Mouse (Mus musculus) liver, postnatal 0 days (tissue): ENCODE measurements around the gene Hnrnpul1. TPM values are rescaled to one million over a fixed set of nuclear protein-coding genes. Genes with fewer than 3 reads are reported as not detected.

ENCODE experiments used
- ATAC-seq: fragments of 200-750 bp; cut with Nextera tagmentation; 2 replicates; pipeline ENCODE4 v1.8.0; 2017; ENCODE audit warnings: mild to moderate bottlenecking, moderate library complexity
- DNase-seq: peaks from one replicate; pipeline ENCODE4 v3.0.0-alpha.2; 2016
- H3K27ac ChIP-seq: fragments of 300-500 bp; sonication (generic); 2 replicates; pipeline ENCODE4 v1.5.1; 2014; ENCODE audit warnings: antibody characterized with exemption, moderate library complexity, mild to moderate bottlenecking, low read depth
- H3K27me3 ChIP-seq: fragments of 300-500 bp; sonication (generic); 2 replicates; pipeline ENCODE4 v1.6.1; 2014; ENCODE audit warnings: low read length, control low read depth, mixed read lengths; ENCODE audit not compliant: insufficient read depth
- H3K36me3 ChIP-seq: fragments of 300-500 bp; sonication (generic); replicated peaks from 2 replicates; pipeline ENCODE4 v1.6.1; 2014; ENCODE audit warnings: mild to moderate bottlenecking, control low read depth, low read length, moderate library complexity, mixed read lengths; ENCODE audit not compliant: insufficient read depth
- H3K4me1 ChIP-seq: fragments of 300-500 bp; sonication (generic); 2 replicates; pipeline ENCODE4 v1.6.1; 2014; ENCODE audit warnings: antibody characterized with exemption, mild to moderate bottlenecking, control low read depth; ENCODE audit not compliant: insufficient read depth
- H3K4me2 ChIP-seq: fragments of 300-500 bp; sonication (generic); 2 replicates; pipeline ENCODE4 v1.6.1; 2014; ENCODE audit warnings: low read depth, mild to moderate bottlenecking, low read length, moderate library complexity, mixed read lengths
- H3K4me3 ChIP-seq: fragments of 300-500 bp; sonication (generic); 2 replicates; pipeline ENCODE4 v1.5.1; 2014; ENCODE audit warnings: low read depth, low read length
- H3K9ac ChIP-seq: fragments of 300-500 bp; sonication (generic); replicated peaks from 2 replicates; pipeline ENCODE4 v1.6.1; 2014; ENCODE audit warnings: mild to moderate bottlenecking, moderate library complexity
- H3K9me3 ChIP-seq: fragments of 300-500 bp; sonication (generic); 2 replicates; pipeline ENCODE4 v1.6.1; 2016; ENCODE audit warnings: mild to moderate bottlenecking, control low read depth, low read length, mixed read lengths
- CTCF ChIP-seq: sonication (generic); IDR thresholded peaks from 2 replicates; pipeline ENCODE4 v1.5.1; 2016; ENCODE audit warnings: antibody characterized with exemption, low read depth
- EP300 ChIP-seq: IDR thresholded peaks from 2 replicates; pipeline ENCODE4 v1.6.1; 2016; ENCODE audit warnings: antibody characterized with exemption, low read depth, mild to moderate bottlenecking
- WGBS: fragments of 180-500 bp; shearing (Covaris S2); extraction: QIAGEN DNeasy Blood & Tissue Kit; methylation state at CpG from one replicate; pipeline ENCODE4 v1.1.7; 2014; ENCODE audit not compliant: insufficient replicate concordance; 5-methylcytosine and 5-hydroxymethylcytosine counted together
- polyA plus RNA-seq: library from polyadenylated mRNA; unstranded; fragments of >200 nt; fragmentation: Nextera tagmentation; extraction: Ambion mirVana; gene quantifications from 2 replicates; pipeline ENCODE4 v1.2.1, GENCODE M21; 2015

The Hnrnpul1 gene
- polyA plus RNA-seq, 1 experiment from 2014 or later: 22.6 TPM

GRCm38 (mm10) chr7:25680514-25681258, 73.9 kb downstream of the Hnrnpul1 start, which contains the start of gene B9d2:
Gene B9d2, plus strand, starts transcription at chr7:25680780.
- H3K4me2 ChIP-seq: peak within 1 kb of the TSS; percentile 58
- H3K4me1 ChIP-seq: peaks cover 48% of the 10 kb centered on the region
- ATAC-seq (peak; percentile 97), DNase-seq (peak; percentile 98)
- WGBS: under 1% methylated on average over 45 of the region's 46 CpGs
- no peaks in the 10 kb centered on the region for H3K36me3 ChIP-seq
- peak within 1 kb of the TSS; percentile 77 for H3K4me3 ChIP-seq
- TF ChIP-seq EP300: peak; percentile 78; the same call in 1 of the 2 replicates
- no peak for TF ChIP-seq CTCF
- peak within 1 kb of the TSS; percentile 70 for H3K9ac ChIP-seq
- H3K27ac ChIP-seq: peak within 1 kb of the TSS; percentile 98
- H3K9me3 ChIP-seq: no peaks in the 10 kb centered on the region
- peaks cover under 1% of the 10 kb centered on the region; the same call in 1 of the 2 replicates for H3K27me3 ChIP-seq

GRCm38 (mm10) chr7:25679971-25680370, 74.6 kb downstream of the Hnrnpul1 start:
- Histone ChIP-seq H3K27ac (peak overlapping the region; percentile 98), H3K4me1 (peaks cover 50% of the 10 kb centered on the region), H3K9ac (peak overlapping the region; percentile 70), H3K27me3 (peaks cover 7% of the 10 kb centered on the region), H3K9me3 (no peaks in the 10 kb centered on the region), H3K4me3 (peak overlapping the region; percentile 77), H3K4me2 (peak overlapping the region; percentile 58), H3K36me3 (no peaks in the 10 kb centered on the region)
- peak; percentile 43; the same call in 1 of the 2 replicates for TF ChIP-seq CTCF
- no peak for TF ChIP-seq EP300
- ATAC-seq (no peak), DNase-seq (peak; percentile 50)
- WGBS: 3% methylated on average over 6 of the region's 6 CpGs

- ATAC-seq (no peak), DNase-seq (no peak)
- Histone ChIP-seq H3K4me2 (no peak overlapping the region), H3K9me3 (no peaks in the 10 kb centered on the region), H3K27ac (no peak overlapping the region), H3K27me3 (peaks cover 9% of the 10 kb centered on the region), H3K4me1 (peaks cover 27% of the 10 kb centered on the region), H3K36me3 (no peaks in the 10 kb centered on the region), H3K9ac (no peak overlapping the region), H3K4me3 (no peak overlapping the region)
- TF ChIP-seq EP300 (no peak), CTCF (no peak)
- 87% methylated on average over 7 of the region's 7 CpGs for WGBS
Measured at GRCm38 (mm10) chr7:25677013-25677412, 77.5 kb downstream of the Hnrnpul1 start.

- Histone ChIP-seq H3K27me3 (peaks cover 9% of the 10 kb centered on the region), H3K4me1 (peaks cover 21% of the 10 kb centered on the region), H3K27ac (no peak overlapping the region), H3K4me2 (no peak overlapping the region), H3K9me3 (no peaks in the 10 kb centered on the region), H3K9ac (no peak overlapping the region), H3K36me3 (no peaks in the 10 kb centered on the region), H3K4me3 (no peak overlapping the region)
- ATAC-seq (no peak), DNase-seq (no peak)
- no peak for TF ChIP-seq CTCF
- no peak for TF ChIP-seq EP300
- WGBS: 75% methylated on average over 15 of the region's 15 CpGs
Measured at GRCm38 (mm10) chr7:25676085-25676781, 78.3 kb downstream of the Hnrnpul1 start.

- Histone ChIP-seq H3K27ac (no peak overlapping the region), H3K4me2 (0 out of 2 replicates have a peak overlapping the region, but pooled peaks have one; percentile 72), H3K27me3 (peaks cover 9% of the 10 kb centered on the region), H3K4me3 (no peak overlapping the region), H3K36me3 (no peaks in the 10 kb centered on the region), H3K9ac (no peak overlapping the region), H3K9me3 (no peaks in the 10 kb centered on the region), H3K4me1 (peaks cover 18% of the 10 kb centered on the region)
- ATAC-seq (no peak), DNase-seq (no peak)
- TF ChIP-seq CTCF: no peak
- no peak for TF ChIP-seq EP300
- WGBS: 56% methylated on average over 6 of the region's 6 CpGs
Measured at GRCm38 (mm10) chr7:25675405-25675804, 79.2 kb downstream of the Hnrnpul1 start.

- H3K4me2 ChIP-seq: peak within 1 kb of the TSS; percentile 72
- H3K27ac ChIP-seq: no peak within 1 kb of the TSS
- H3K9me3 ChIP-seq: no peaks in the 10 kb centered on the region
- ATAC-seq: no peak
- peak within 1 kb of the TSS; percentile 36 for H3K4me3 ChIP-seq
- TF ChIP-seq EP300: no peak
- TF ChIP-seq CTCF: no peak
- DNase-seq: no peak
- peaks cover 14% of the 10 kb centered on the region for H3K4me1 ChIP-seq
- 1% methylated on average over 29 of the region's 29 CpGs for WGBS
- H3K27me3 ChIP-seq: peaks cover 9% of the 10 kb centered on the region
- H3K9ac ChIP-seq: peak within 1 kb of the TSS; percentile 48
- H3K36me3 ChIP-seq: no peaks in the 10 kb centered on the region
Measured at GRCm38 (mm10) chr7:25674719-25675300, 79.7 kb downstream of the Hnrnpul1 start, which contains the start of gene Tmem91. Gene Tmem91, minus strand, starts transcription at chr7:25675166.
